17 mouse cellular contexts compared by ENCODE assay signal in the genomic region with DNA sequence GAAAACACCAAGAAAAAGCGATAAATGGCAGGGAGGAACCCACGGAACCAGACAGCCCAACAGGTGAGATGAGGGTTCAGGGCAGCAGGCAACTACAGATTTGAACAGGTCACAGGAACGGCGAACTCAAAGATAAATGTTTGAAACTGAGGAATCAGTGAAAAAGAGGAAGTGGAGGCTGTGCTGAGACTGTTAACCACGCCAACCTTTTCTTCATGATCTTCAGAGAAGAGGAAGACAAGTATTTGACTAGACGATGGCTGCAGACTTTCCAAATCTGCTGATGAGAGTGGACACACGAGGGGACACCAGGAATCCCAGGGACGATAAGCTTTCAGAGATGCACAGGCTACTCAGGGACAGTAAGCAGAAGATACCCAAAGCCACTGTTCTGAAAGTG.
"Had no signal": no experiment of that assay in that cellular context is flagged by ENCODE, and none has a peak within 500 bp of the region (broad histone marks: within the 10 kb centered on the region; RNA-seq: fewer than 3 reads in every experiment).

No protein-coding gene starts in this region.

- H3K4me1 ChIP-seq: limb, embryonic 13.5 days; midbrain, embryonic 12.5 days; neural tube, embryonic 12.5 days had no signal

- H3K9me3 ChIP-seq: limb, embryonic 13.5 days; midbrain, embryonic 12.5 days; neural tube, embryonic 12.5 days had no signal

- H3K9ac ChIP-seq: limb, embryonic 13.5 days; liver, embryonic 14.5 days; midbrain, embryonic 12.5 days; neural tube, embryonic 12.5 days had no signal

- H3K27ac ChIP-seq: kidney, postnatal 0 days; limb, embryonic 13.5 days; liver, embryonic 14.5 days; midbrain, embryonic 12.5 days; neural tube, embryonic 12.5 days had no signal

- H3K27me3 ChIP-seq: midbrain, embryonic 12.5 days; neural tube, embryonic 12.5 days had no signal

- H3K4me3 ChIP-seq: limb, embryonic 13.5 days; midbrain, embryonic 12.5 days; myocyte; neural tube, embryonic 12.5 days had no signal

- H3K36me3 ChIP-seq: limb, embryonic 13.5 days; midbrain, embryonic 12.5 days; neural tube, embryonic 12.5 days had no signal

- H3K4me2 ChIP-seq: limb, embryonic 13.5 days; midbrain, embryonic 12.5 days; neural tube, embryonic 12.5 days had no signal

- DNase-seq: kidney, adult 11 months; kidney, adult 9 months; kidney, postnatal 36 days; layer of hippocampus, adult 9-11 months; left cerebral cortex, postnatal 4 days; lung, adult 18-20 months; lung, postnatal 4 days; retina, postnatal 1 day; right cerebral cortex, postnatal 4 days; spleen, adult 18-20 months; thymus, postnatal 4 days had no signal
